Mouse (Mus musculus) heart, postnatal 25 days (tissue): ENCODE data around the gene Scn8a. TPM values are rescaled to one million over a fixed set of nuclear protein-coding genes. Genes with fewer than 3 reads are reported as not detected.
"Not testable (repeated sequence)": the region's sequence is repeated elsewhere in the genome, so short reads cannot be mapped to it uniquely, and the experiment has no call there.

ENCODE experiments used
- DNase-seq: peaks from one replicate; pipeline ENCODE4 v3.0.0; 2022; ENCODE audit warnings: low spot score
- intact Hi-C: fragments of 180-260 bp; cut with DNase I; formaldehyde crosslinking; loops from one replicate; pipeline ENCODE4 v1.15.1; 2025
- total RNA-seq, 2 experiments: library from RNA; stranded (reverse); gene quantifications; 2 replicates each; pipeline ENCODE4 v1.2.3; 2021

Gene Scn8a
- under 1 TPM; 0.18 to 0.25 TPM for total RNA-seq

GRCm38 (mm10) chr15:100869558-100869957, at the start of gene Scn8a:
Scn8a (plus strand) TSS chr15:100869858.
- intact Hi-C loops = no loop called here

GRCm38 (mm10) chr15:100821824-100822223, 47.8 kb upstream of the Scn8a start:
- intact Hi-C loops = no loop called here

More at GRCm38 (mm10) chr15:100869558-100869957, at the start of gene Scn8a:
- DNase-seq = no peak

GRCm38 (mm10) chr15:100822370-100822769, 47.3 kb upstream of the Scn8a start:
- intact Hi-C loops, DNase-seq: not testable (repeated sequence)

More at GRCm38 (mm10) chr15:100821824-100822223, 47.8 kb upstream of the Scn8a start:
- no peak for DNase-seq

- no peak for DNase-seq
- intact Hi-C loops = no loop called here
These were observed 44.3 kb upstream of the Scn8a start for GRCm38 (mm10) chr15:100825249-100825856.

GRCm38 (mm10) chr15:100826076-100826475, 43.6 kb upstream of the Scn8a start:
- no peak for DNase-seq
- intact Hi-C loops = no loop called here

GRCm38 (mm10) chr15:100829775-100830174, 39.9 kb upstream of the Scn8a start:
- intact Hi-C loops = no loop called here
- no peak for DNase-seq

GRCm38 (mm10) chr15:100830682-100831081, 39.0 kb upstream of the Scn8a start:
- no peak for DNase-seq
- intact Hi-C loops = no loop called here

- DNase-seq = no peak
- intact Hi-C loops = no loop called here
These were observed 37.5 kb upstream of the Scn8a start for GRCm38 (mm10) chr15:100832144-100832543.

- DNase-seq = no peak
- intact Hi-C loops = no loop called here
These were observed 36.9 kb upstream of the Scn8a start for GRCm38 (mm10) chr15:100832784-100833183.

GRCm38 (mm10) chr15:100836729-100837128, 32.9 kb upstream of the Scn8a start:
- intact Hi-C loops = no loop called here
- no peak for DNase-seq

- intact Hi-C loops = loop anchor here (2.0 kb wide), 1 partner anchor 82 kb away; no protein-coding TSS in a partner anchor
- peak; percentile 18 for DNase-seq
These were observed 31.0 kb upstream of the Scn8a start for GRCm38 (mm10) chr15:100838607-100839207.

GRCm38 (mm10) chr15:100844336-100844735, 25.3 kb upstream of the Scn8a start:
- DNase-seq = no peak
- intact Hi-C loops = no loop called here

- intact Hi-C loops = no loop called here
- DNase-seq = no peak
These were observed 24.4 kb upstream of the Scn8a start for GRCm38 (mm10) chr15:100845049-100845879.

GRCm38 (mm10) chr15:100847193-100847592, 22.5 kb upstream of the Scn8a start:
- intact Hi-C loops = no loop called here
- DNase-seq = no peak

- intact Hi-C loops = no loop called here
- no peak for DNase-seq
These were observed 12.1 kb upstream of the Scn8a start for GRCm38 (mm10) chr15:100857586-100857985.

GRCm38 (mm10) chr15:100860856-100861255, 8.8 kb upstream of the Scn8a start:
- no peak for DNase-seq
- intact Hi-C loops = no loop called here

GRCm38 (mm10) chr15:100865556-100865955, 4.1 kb upstream of the Scn8a start:
- intact Hi-C loops = no loop called here
- DNase-seq = no peak

- intact Hi-C loops = no loop called here
- DNase-seq = no peak
These were observed 530 bp downstream of the Scn8a start for GRCm38 (mm10) chr15:100870001-100870774.

- intact Hi-C loops = no loop called here
- DNase-seq = no peak
These were observed 1.1 kb downstream of the Scn8a start for GRCm38 (mm10) chr15:100870775-100871106.
